Mouse (Mus musculus) thymus, postnatal 14 days (tissue): ENCODE results near the gene Zbbx.
A peak's percentile ranks its signal among the peaks of the same experiment; 100 is the strongest.

Experiments used
- DNase-seq: peaks from one replicate; pipeline ENCODE4 v3.0.0; 2021

The Zbbx gene

DNA sequence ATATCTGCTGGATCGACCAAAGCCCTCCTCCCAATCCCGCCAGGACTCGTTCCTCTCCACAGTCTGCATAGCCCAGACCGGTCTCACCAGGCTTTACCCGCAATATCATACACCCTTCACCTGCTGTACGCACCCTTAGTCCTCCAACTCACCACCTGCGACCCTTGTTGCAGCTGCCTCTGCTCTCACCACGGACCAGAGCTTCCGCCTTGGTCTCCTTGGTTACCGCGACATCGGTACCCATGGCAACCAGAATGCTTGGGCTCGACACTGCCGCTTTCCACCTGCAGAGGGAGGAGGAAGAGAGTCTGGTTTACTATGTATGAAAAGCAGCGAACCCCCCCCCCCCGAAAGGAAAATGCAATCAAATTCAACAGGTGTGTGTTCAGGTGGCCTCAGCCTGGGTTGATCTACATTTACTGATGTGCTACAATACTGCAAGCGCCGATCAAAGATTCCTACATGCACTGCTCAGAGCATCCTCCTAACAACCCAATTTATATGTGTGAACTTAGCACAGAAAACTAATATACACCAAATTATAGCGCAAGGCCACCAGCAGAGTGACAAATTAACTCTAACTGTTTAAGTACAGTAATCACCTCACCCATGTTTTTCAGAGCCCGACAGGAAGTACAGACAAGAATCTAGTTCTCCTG is at the start of gene Zbbx:
Gene Zbbx (minus strand): TSS at position 197 of the 659 bp plus-strand sequence.
- peak; percentile 86 for DNase-seq

DNA sequence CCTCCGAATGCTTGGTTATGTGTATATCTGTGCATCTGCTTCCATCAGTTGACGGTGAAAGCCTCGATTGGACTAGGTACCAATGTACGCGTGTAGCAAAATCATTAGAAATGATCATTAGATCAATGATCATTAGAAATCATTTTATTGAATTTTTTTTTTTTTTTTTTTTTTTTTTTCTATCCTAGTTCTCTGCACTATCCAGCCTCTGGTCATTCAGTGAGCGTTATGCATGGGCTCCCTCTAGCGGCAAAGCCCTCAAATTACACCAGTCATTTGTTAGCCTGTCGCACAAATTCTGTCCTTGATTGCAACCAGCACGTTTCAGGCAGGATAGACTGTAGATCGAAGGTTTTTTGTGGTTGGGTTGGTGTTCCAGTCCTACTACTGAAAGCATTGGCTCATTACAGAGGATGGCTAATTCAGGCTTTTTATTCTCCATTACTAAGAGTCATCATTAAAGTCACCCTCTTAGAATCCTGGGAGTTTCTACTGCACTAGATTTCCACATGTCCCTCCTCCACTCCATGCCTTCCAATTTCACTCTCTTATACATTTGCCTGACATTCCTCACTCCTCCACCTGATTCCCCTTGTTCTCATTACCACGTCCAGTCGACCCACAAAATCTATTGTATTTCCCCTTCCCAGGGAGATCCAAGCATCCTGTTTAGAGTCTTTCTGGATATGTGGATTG is 38.1 kb upstream of the Zbbx start:
- DNase-seq: peak; percentile 57

DNA sequence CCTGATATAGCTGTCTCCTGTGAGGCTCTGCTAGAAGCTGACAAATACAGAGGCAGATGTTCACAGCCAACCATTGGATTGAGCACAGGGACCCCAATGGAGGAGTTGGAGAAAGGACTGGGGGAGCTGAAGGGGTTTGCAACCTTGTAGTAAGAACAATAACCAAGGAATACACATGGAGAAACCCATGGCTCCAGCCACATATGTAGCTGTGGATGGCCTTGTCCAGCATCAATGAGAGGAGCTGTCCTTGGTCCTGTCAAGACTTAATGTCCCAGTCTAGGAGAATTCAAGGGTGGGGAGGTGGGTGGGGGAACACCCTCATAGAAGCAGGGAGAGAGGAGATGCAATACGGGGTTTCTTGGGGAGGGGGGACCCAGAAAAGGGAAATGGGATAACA is 17.8 kb upstream of the Zbbx start:
- DNase-seq: no peak

DNA sequence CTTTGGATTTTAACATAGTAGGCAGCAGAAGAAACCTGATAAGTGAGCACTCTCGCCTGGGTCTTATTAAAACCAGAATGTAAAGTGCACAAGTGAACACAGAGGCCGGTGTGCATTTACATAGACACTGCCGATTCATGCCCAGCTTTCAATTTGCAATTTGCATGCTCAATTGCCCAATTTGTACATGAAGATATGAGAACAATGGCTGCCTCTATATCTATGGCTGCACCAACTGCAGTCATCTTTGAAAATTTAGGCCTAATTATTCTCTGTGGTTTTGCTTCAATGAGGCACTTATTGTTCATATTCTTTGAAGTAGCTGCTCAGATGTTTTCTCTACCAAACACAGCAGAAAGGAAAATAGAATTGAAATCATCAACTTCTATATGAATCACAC is 23.0 kb downstream of the Zbbx start:
- DNase-seq: no peak

DNA sequence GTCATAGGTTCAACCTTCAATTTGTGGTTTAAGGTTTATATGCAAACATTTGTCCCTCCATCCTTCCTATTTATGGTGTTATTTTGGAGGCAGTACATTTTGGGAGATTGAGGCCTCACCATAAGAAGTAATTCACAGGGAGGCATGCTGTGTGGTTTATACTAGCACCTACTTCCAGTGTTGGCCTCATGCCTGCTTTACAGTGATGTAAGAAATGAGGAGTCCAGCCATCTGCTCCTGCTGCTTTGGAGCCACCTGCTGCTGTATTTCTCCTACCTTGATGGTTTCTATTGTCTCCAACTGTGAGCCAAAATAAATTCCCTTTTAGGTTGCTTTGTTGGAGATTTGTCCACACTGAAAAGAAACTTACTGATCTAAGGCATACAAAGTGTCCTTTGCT is 60.0 kb downstream of the Zbbx start:
- DNase-seq: no peak

DNA sequence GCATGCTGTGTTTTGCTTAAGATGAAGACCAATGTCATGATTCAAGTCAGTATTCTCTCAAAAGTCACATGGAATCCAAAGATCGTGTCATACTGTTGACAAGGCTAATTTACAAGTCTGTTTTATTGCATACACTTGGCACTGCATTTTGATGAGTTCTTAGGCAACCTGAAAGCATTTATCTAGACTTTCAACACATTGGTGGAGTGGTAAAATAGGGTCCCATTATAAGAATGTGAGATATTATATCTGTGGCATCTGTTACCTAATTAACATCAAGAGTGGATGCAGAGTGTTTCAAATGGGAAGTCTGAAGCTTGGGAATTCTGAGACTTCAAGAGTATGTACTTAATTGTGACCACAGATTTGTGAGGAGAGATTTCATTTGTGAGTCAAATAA is 79.1 kb downstream of the Zbbx start:
- no peak for DNase-seq

DNA sequence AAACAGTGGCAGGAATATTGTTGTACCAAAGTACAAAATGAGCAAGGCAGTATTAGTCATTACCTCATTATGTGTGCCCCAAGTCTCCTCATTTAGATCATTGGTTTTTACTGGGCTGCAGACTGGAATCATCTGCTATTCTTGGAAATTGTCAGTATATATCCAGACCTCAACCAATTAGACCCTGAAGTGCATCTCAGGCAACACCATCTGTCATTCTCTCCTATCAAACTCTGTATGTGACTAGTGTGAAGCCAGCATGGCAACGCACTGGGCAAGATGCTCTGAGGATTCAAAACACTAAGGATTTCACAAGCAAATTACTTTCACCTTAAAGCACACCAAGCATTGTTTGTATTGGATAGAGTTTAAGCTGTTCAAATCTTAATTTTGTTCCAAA is 85.9 kb downstream of the Zbbx start:
- DNase-seq: no peak

DNA sequence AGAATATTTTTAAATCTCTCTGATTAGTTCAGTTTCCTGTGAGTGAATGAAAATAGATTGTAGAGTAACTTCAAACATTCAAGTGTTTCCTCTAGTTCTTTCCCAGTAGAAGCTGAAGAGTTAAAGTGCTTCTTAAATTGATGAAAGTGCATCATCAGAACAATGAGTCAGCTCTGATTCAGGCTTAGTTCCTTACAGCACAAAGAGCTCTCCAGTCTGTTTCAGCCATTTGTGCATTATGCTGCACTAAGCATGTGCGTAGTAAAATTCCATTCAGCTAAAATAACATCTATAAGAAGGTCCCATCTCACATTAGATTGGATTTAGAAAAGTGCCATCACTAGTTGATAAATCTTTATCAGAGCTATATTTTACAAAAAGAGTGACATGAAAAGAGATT is 155.1 kb downstream of the Zbbx start:
- no peak for DNase-seq
